ENCODE assay signal across 29 mouse cellular contexts in the genomic region with DNA sequence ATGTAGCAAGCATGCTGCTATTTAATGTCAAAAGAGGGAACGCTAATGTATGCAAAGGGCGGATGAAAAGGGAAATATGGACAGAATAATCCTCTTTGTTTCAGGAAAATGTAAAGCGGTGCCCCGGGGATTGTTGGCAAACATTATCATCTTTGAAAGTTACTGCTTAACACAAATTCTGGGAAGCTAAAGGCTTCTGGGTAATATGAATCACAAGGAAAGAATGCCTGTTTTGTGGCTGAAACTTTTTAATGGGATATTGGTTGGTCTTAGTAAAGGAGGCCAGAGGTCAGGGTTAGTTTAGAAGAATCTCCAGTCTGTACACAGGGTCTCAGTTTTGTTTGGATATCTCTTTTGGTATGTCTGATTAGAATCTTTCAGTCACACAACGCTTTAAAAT.
"Had no signal": no experiment of that assay in that cellular context is flagged by ENCODE, and none has a peak within 500 bp of the region (broad histone marks: within the 10 kb centered on the region; RNA-seq: fewer than 3 reads in every experiment).

No protein-coding gene starts in this region.

- H3K4me1 ChIP-seq: heart, embryonic 10.5 days; heart, embryonic 12.5 days; hindbrain, embryonic 12.5 days; intestine, embryonic 15.5 days; limb, embryonic 10.5 days; limb, embryonic 12.5 days; liver, embryonic 12.5 days had no signal

- H3K27me3 ChIP-seq: heart, embryonic 12.5 days; hindbrain, embryonic 12.5 days; intestine, embryonic 15.5 days; limb, embryonic 12.5 days; liver, embryonic 12.5 days had no signal

- H3K4me3 ChIP-seq: gastrocnemius, adult 2 months; heart, embryonic 10.5 days; heart, embryonic 12.5 days; hindbrain, embryonic 10.5 days; hindbrain, embryonic 12.5 days; intestine, embryonic 15.5 days; layer of hippocampus, adult 2 months; left cerebral cortex, adult 2 months; limb, embryonic 10.5 days; limb, embryonic 12.5 days; liver, embryonic 12.5 days had no signal

- H3K4me2 ChIP-seq: heart, embryonic 12.5 days; hindbrain, embryonic 12.5 days; hindbrain, embryonic 14.5 days; intestine, embryonic 15.5 days; limb, embryonic 12.5 days; liver, embryonic 12.5 days had no signal

- ATAC-seq: hindbrain, embryonic 16.5 days; inflammation-experienced regulatory T-cells, adult 6 months; intestine, embryonic 15.5 days; intestine, postnatal 0 days; liver, embryonic 12.5 days had no signal

- H3K9ac ChIP-seq: heart, embryonic 12.5 days; hindbrain, embryonic 12.5 days; hindbrain, embryonic 14.5 days; intestine, embryonic 15.5 days; limb, embryonic 12.5 days; liver, embryonic 12.5 days; liver, embryonic 14.5 days had no signal

- H3K9me3 ChIP-seq: heart, embryonic 10.5 days; heart, embryonic 12.5 days; hindbrain, embryonic 10.5 days; hindbrain, embryonic 12.5 days; intestine, embryonic 15.5 days; limb, embryonic 10.5 days; limb, embryonic 12.5 days; liver, embryonic 12.5 days had no signal

- DNase-seq: gastrocnemius, adult 2 months; gastrocnemius, postnatal 10 days; gastrocnemius, postnatal 25 days; heart, adult 18-20 months; heart, postnatal 10 days; heart, postnatal 4 days; kidney, adult 18-20 months; kidney, adult 8-10 months; kidney, postnatal 10 days; kidney, postnatal 25 days; kidney, postnatal 4 days; layer of hippocampus, adult 9-11 months; layer of hippocampus, postnatal 36 days; liver had no signal

- H3K36me3 ChIP-seq: heart, embryonic 10.5 days; heart, embryonic 12.5 days; hindbrain, embryonic 10.5 days; hindbrain, embryonic 12.5 days; intestine, embryonic 15.5 days; limb, embryonic 10.5 days; limb, embryonic 12.5 days; liver, embryonic 12.5 days had no signal

- H3K27ac ChIP-seq: gastrocnemius, adult 2 months; heart, embryonic 10.5 days; hindbrain, embryonic 10.5 days; hindbrain, embryonic 12.5 days; hindbrain, embryonic 14.5 days; intestine, embryonic 15.5 days; layer of hippocampus, adult 2 months; left cerebral cortex, adult 2 months; limb, embryonic 10.5 days; limb, embryonic 12.5 days; liver, embryonic 12.5 days; liver, embryonic 14.5 days had no signal
